Mouse (Mus musculus) G1E (cell line): ENCODE measurements around the gene Cenpb.

ENCODE experiments used
- GATA1 ChIP-seq: IDR thresholded peaks from 2 replicates; pipeline ENCODE4 v1.6.1; 2012; ENCODE audit warnings: borderline replicate concordance, low read length, inconsistent platforms, mixed read lengths
- TAL1 ChIP-seq: conservative IDR thresholded peaks from 2 replicates; pipeline ENCODE4 v1.6.1; 2012; ENCODE audit warnings: low read depth, low read length, inconsistent platforms, mixed read lengths

DNA sequence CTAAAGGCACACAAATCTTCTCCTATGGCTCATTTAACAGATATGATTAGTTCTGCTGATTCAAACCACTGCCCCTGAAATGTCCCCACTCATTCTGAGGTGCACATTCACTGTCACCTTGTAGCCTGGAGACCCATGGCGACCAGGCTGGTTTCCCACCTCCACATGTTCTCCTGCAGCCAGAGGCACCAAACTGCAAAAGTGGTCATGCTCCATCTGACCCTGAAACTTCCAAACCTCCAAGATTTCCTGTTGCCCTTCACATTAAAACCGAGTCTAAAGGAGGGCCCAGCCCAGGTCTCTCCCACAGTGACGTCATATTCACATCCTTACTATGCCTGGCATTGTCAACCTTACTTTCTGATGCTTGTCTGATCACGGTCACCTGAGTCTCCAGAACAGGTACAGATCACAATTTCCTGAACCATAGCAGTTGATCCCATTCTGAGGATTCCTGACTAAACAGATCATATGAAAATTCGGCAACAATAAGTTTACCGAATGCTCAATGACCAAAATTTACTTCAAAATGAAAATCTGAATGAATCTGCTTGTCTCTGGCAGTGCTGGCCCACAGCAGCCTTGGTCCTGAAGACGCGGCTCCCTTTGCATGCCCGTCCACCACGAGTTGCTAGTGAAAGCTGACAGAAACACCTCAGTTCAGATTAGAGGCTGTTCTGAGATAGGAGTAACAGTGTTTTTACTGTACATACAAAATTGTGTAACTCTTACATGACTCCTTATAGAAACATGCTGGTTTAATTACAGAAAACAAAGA lies 47.6 kb downstream of the Cenpb start:
- no peak for TF ChIP-seq GATA1
- no peak for TF ChIP-seq TAL1
